Mouse (Mus musculus) CD4-positive naive resting alpha-beta T cell, adult 57 days (primary cell): ENCODE measurements around the gene Tdrd3. TPM values are rescaled to one million over a fixed set of nuclear protein-coding genes. Genes with fewer than 3 reads are reported as not detected.

Source experiments
- total RNA-seq: library from RNA; stranded (reverse); gene quantifications from one replicate; pipeline ENCODE4 v1.2.4, GENCODE M21; 2023

Tdrd3 gene
- 20.2 TPM for total RNA-seq

DNA sequence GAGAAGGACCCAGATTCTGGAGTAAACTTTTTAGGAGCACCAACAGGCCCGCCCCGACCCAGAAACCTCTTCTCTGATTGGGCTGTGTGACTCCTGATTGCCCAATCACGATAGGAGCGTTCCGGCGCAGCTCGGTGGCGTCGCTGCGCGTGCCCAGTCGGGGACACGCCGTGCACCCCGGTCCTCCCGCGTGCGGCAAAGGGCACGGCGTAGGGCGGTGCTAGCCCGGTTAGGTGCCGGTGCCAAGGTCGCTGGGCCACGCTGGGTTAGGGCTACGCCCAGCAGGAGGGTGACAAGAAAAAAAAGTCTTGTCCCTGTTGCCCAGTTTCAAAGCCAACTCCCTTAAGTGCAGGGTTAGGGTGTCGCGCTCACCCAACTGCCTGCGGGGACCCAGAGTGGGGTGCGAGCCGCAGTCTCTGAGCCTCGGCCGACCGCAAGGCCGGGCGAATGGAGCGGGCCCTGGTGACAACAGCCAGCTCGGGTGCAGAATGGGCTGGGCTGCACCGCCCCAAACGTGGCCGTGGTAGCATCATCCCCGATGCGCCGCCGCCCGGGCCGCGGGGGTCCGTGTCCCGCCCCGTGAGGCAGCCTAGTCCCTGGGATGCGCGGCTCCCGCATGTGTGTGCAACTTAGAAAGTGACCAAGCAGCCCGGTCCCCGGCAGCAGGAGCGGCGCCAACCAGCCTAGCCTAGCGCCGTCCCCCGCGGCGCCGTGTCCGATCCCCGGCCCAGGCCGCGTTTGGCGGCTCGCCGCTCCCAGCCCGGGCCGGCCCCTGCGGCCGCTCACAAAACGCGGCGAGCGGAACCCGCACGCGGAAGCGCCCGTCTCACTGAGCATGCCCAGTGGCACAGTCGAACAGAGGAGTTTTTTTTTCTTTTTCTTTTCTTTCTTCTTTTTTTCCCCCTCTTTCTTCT lies at the start of gene Tdrd3:
Tdrd3 (plus strand) TSS at position 832 of the 914 bp plus-strand sequence.

